Mouse (Mus musculus) liver, embryonic 14.5 days (tissue): ENCODE measurements around the gene Tuba3a. TPM values are rescaled to one million over a fixed set of nuclear protein-coding genes. Genes with fewer than 3 reads are reported as not detected.

Source experiments
- ATAC-seq: fragments of 200-750 bp; cut with Nextera tagmentation; 2 replicates; pipeline ENCODE4 v1.8.0; 2017; ENCODE audit warnings: moderate number of reproducible peaks, mild to moderate bottlenecking, moderate library complexity; ENCODE audit not compliant: insufficient read depth
- DNase-seq, 3 experiments: peaks; one replicate each; pipeline ENCODE4 v3.0.0-alpha.2; 2012 to 2013; ENCODE audit warnings: low read depth in 3 of 3, low spot score in 3 of 3
- H3K27ac ChIP-seq: fragments of 300-500 bp; sonication (generic); 2 replicates; pipeline ENCODE4 v1.5.1; 2014; ENCODE audit warnings: moderate library complexity, mild to moderate bottlenecking, control low read depth, inconsistent platforms
- H3K27me3 ChIP-seq: fragments of 300-500 bp; sonication (generic); 2 replicates; pipeline ENCODE4 v1.6.1; 2014; ENCODE audit warnings: mild to moderate bottlenecking, low read length, moderate library complexity; ENCODE audit not compliant: control insufficient read depth, insufficient read depth
- H3K36me3 ChIP-seq: fragments of 300-500 bp; sonication (generic); replicated peaks from 2 replicates; pipeline ENCODE4 v1.6.1; 2014; ENCODE audit warnings: low read depth; ENCODE audit not compliant: control insufficient read depth, insufficient read depth
- H3K4me1 ChIP-seq, 2 experiments: fragments of 200-500 bp in 1 of 2; fragments of 300-500 bp in 1 of 2; sonication (generic) in 1 of 2; replicated peaks; 2 replicates each; pipeline ENCODE4 v1.6.1; 2012 to 2014; ENCODE audit warnings: antibody characterized with exemption in 1 of 2, inconsistent platforms in 1 of 2, low read length in 1 of 2; ENCODE audit not compliant: control insufficient read depth in 2 of 2, insufficient read depth in 2 of 2
- H3K4me2 ChIP-seq: fragments of 300-500 bp; sonication (generic); 2 replicates; pipeline ENCODE4 v1.6.1; 2014; ENCODE audit warnings: low read depth, mild to moderate bottlenecking, control low read depth, moderate library complexity
- H3K4me3 ChIP-seq, 2 experiments: fragments of 200-500 bp in 1 of 2; fragments of 300-500 bp in 1 of 2; sonication (generic) in 1 of 2; 2 replicates each; pipeline ENCODE4 v1.5.1; 2012 to 2014; ENCODE audit warnings: low read depth in 2 of 2, low read length in 2 of 2, mild to moderate bottlenecking in 2 of 2, control low read depth in 1 of 2, inconsistent platforms in 1 of 2, moderate library complexity in 1 of 2; ENCODE audit not compliant: insufficient read depth in 1 of 2
- H3K9ac ChIP-seq: fragments of 300-500 bp; sonication (generic); replicated peaks from 2 replicates; pipeline ENCODE4 v1.6.1; 2014; ENCODE audit warnings: mild to moderate bottlenecking, control low read depth, moderate library complexity
- H3K9me3 ChIP-seq: fragments of 300-500 bp; sonication (generic); 2 replicates; pipeline ENCODE4 v1.6.1; 2016; ENCODE audit warnings: low read length, mixed read lengths; ENCODE audit not compliant: control insufficient read depth
- CTCF ChIP-seq: IDR thresholded peaks from 2 replicates; pipeline ENCODE4 v1.5.1; 2016; ENCODE audit warnings: antibody characterized with exemption, low read depth, control low read depth
- EP300 ChIP-seq: IDR thresholded peaks from 2 replicates; pipeline ENCODE4 v1.6.1; 2016; ENCODE audit warnings: antibody characterized with exemption, low read depth
- WGBS: fragments of 180-500 bp; shearing (Covaris S2); extraction: QIAGEN DNeasy Blood & Tissue Kit; methylation state at CpG from one replicate; pipeline ENCODE4 v1.1.7; 2014; ENCODE audit not compliant: insufficient replicate concordance; 5-methylcytosine and 5-hydroxymethylcytosine counted together
- polyA plus RNA-seq, 2 experiments: library from polyadenylated mRNA; depleted of rRNA in 1 of 2; stranded (reverse) in 1 of 2; unstranded in 1 of 2; fragments of >200 nt; fragmentation: Nextera tagmentation in 1 of 2; extraction: Ambion mirVana in 1 of 2; gene quantifications; 2 replicates each; pipeline versions ENCODE4 v1.2.1 to v1.2.3; 2012 to 2014

The Tuba3a gene
- polyA plus RNA-seq, 2 experiments: not detected

DNA sequence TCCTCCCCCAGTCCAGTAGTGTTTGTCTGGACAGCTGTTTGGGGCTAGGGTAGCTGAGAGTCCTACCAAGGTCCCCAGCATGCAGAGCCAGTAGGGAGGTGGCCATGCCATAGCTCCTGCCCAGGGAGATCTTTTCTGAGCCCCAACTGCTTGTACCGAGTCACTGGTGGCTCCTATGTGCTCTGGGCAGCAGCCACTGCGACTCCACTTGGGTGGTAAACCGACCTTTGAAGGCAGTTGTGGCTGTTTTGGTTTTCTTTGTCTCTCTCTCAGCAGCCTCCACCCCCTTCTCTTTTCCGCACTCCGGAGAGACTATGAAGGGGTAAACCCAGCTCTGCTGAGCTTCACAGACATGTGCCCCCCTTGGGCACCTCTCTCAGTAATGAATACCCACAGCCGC, 49.1 kb downstream of the Tuba3a start, which contains the start of gene Cd27:
Cd27 (minus strand) TSS at position 229 of the 400 bp plus-strand sequence.
- no peaks in the 10 kb centered on the region for H3K27me3 ChIP-seq
- peaks cover 6 to 12% of the 10 kb centered on the region in 2 experiments for H3K4me1 ChIP-seq
- 36% methylated on average over 6 of the region's 6 CpGs for WGBS
- ATAC-seq: no peak
- no peaks in the 10 kb centered on the region for H3K36me3 ChIP-seq
- no peak for DNase-seq
- TF ChIP-seq EP300: no peak
- no peak within 1 kb of the TSS for H3K27ac ChIP-seq
- H3K4me2 ChIP-seq: no peak within 1 kb of the TSS
- no peaks in the 10 kb centered on the region for H3K9me3 ChIP-seq
- H3K4me3 ChIP-seq: no peak within 1 kb of the TSS
- no peak within 1 kb of the TSS for H3K9ac ChIP-seq

DNA sequence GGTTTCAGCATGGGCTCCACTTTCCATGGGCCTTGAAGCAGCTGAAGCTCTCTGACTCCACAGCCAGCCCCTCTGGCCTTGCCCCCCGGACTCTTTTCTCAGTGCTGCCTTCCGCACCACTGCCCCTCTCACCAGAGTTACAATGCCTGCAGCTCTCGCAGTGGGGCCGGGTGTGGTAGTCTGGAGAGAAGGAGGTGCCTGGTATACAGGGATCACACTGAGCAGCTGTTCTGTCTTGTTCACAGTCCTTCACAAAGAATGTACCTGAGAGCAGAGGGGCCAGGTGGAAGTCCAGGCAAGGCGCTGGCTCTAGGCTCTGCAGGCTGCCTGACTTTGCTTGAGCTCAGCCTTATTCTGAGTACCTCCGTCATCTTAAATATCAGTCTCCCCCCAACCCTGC, 49.5 kb downstream of the Tuba3a start:
- Histone ChIP-seq H3K27ac (no peak overlapping the region), H3K36me3 (no peaks in the 10 kb centered on the region), H3K27me3 (no peaks in the 10 kb centered on the region), H3K4me1 (peaks cover 7 to 12% of the 10 kb centered on the region in 2 experiments), H3K4me2 (no peak overlapping the region), H3K4me3 (no peak overlapping the region), H3K9me3 (no peaks in the 10 kb centered on the region), H3K9ac (no peak overlapping the region)
- no peak for DNase-seq
- ATAC-seq: no peak
- WGBS: 67% methylated on average over 6 of the region's 6 CpGs
- TF ChIP-seq CTCF (no peak), EP300 (no peak)

DNA sequence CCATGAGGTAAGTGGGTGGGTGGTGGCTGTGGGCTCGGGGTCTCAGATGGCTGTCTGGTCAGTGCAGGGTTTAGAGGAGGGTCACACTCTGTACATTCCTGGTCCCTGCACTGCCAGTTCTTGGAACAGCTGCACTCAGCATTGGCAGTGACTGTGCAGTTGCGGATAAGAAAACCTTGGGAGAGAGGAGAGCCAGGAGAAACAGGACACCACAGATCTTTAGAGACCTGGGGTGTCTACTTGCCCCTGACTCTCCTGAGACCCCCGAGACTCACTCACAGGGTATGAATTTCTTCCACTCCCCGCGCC, 51.4 kb downstream of the Tuba3a start:
- ATAC-seq (no peak), DNase-seq (no peak)
- H3K4me2 ChIP-seq: no peak overlapping the region
- no peaks in the 10 kb centered on the region for H3K27me3 ChIP-seq
- 66% methylated on average over 5 of the region's 5 CpGs for WGBS
- H3K9ac ChIP-seq: no peak overlapping the region
- H3K36me3 ChIP-seq: no peaks in the 10 kb centered on the region
- no peak overlapping the region for H3K27ac ChIP-seq
- no peaks in the 10 kb centered on the region for H3K9me3 ChIP-seq
- peaks cover 7 to 12% of the 10 kb centered on the region in 2 experiments for H3K4me1 ChIP-seq
- TF ChIP-seq CTCF: no peak
- no peak for TF ChIP-seq EP300
- no peak overlapping the region for H3K4me3 ChIP-seq

DNA sequence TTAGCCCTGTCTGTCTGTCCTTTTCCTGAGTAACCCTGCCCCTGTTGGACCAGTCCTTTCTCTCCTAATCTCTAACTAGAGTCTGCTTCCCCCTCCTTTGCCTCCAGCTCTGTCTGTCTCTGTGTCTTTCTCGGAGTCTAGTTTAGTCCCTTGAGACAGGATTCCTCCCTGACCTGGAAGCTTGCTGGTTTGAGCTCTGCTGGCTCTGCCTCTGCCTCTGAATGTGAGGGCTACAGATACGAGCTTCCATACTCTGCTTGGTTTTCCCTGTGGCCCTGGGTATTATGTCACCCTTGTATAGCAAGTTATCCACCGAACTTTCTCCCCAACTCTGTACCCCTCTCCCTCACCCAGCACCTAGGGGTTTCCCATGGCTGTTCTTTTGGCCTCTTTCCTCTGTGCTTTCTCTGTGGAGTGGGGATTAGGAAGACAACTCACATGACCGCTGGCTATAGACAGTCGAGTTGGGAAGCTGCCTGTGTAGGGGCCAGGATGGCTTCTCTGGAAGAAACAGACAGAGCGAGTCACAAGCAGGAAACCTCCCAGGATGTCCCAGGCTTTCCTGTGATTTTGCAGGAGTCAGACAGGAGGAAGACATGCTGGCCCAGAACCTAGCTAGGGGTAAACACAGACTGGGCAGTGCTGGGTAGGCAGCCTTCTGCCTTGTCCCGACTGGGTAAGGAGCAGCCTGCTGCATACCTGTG, 51.9 kb downstream of the Tuba3a start:
- no peak for ATAC-seq
- no peak overlapping the region for H3K4me2 ChIP-seq
- WGBS: 44% methylated on average over 7 of the region's 7 CpGs

DNA sequence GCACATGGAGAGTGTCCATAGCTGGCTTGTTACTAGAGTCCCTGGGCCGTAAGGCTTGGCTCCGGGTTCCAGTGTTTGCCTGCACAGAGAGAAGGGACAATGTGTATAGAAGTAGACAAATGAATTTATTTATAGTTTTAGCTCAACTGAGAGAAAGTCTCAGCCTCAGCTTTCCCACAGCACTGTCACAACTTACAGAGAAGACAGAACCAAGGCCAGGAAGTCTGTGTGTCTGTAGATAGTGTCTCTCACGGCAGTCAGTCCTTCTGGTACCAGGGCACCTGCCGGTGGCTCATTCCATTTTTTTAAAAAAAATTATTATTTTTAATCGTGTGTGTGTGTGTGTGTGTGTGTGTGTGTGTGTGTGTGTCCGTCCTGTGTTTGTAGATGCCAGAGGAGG, 53.3 kb downstream of the Tuba3a start:
- WGBS: 23% methylated on average over 6 of the region's 6 CpGs
- Histone ChIP-seq H3K9ac (no peak overlapping the region), H3K27me3 (no peaks in the 10 kb centered on the region), H3K27ac (no peak overlapping the region), H3K4me1 (peaks cover 7 to 8% of the 10 kb centered on the region in 2 experiments), H3K4me3 (peak overlapping the region in 1 of 2 experiments; percentile 67; a peak in 1 of 4 replicates), H3K9me3 (no peaks in the 10 kb centered on the region), H3K36me3 (no peaks in the 10 kb centered on the region), H3K4me2 (peak overlapping the region; percentile 67)
- TF ChIP-seq EP300 (no peak), CTCF (no peak)
- DNase-seq (no peak), ATAC-seq (no peak)

More for the DNA sequence above, 51.9 kb downstream of the Tuba3a start:
- no peak for TF ChIP-seq EP300
- TF ChIP-seq CTCF: no peak
- H3K27ac ChIP-seq: no peak overlapping the region
- no peak for DNase-seq
- no peaks in the 10 kb centered on the region for H3K9me3 ChIP-seq
- no peak overlapping the region for H3K9ac ChIP-seq
- H3K36me3 ChIP-seq: no peaks in the 10 kb centered on the region
- H3K4me3 ChIP-seq: no peak overlapping the region
- H3K27me3 ChIP-seq: no peaks in the 10 kb centered on the region
- H3K4me1 ChIP-seq: peaks cover 7 to 12% of the 10 kb centered on the region in 2 experiments
